Mouse (Mus musculus) left cerebral cortex, postnatal 10 days (tissue): ENCODE measurements around the gene Uqcr11. TPM values are rescaled to one million over a fixed set of nuclear protein-coding genes. Genes with fewer than 3 reads are reported as not detected.

ENCODE experiments used
- DNase-seq, 2 experiments: peaks; one replicate each; pipeline ENCODE4 v3.0.0; 2021 to 2022; ENCODE audit warnings: low spot score in 2 of 2, mixed read lengths in 1 of 2; ENCODE audit errors: extremely low spot score in 1 of 2
- intact Hi-C: fragments of 180-260 bp; cut with DNase I; formaldehyde crosslinking; loops from one replicate; pipeline ENCODE4 v1.15.1; 2025
- microRNA-seq: library from miRNA; unstranded; fragments of <30 nt; microRNA quantifications from one replicate; pipeline ENCODE4 v1.2.0, GENCODE M21; 2022
- total RNA-seq, 2 experiments: library from RNA; stranded (reverse); gene quantifications; 2 replicates each; pipeline ENCODE4 v1.2.3; 2021

Gene Uqcr11
- total RNA-seq, 2 experiments from 2014 or later: 508 to 513 TPM

DNA sequence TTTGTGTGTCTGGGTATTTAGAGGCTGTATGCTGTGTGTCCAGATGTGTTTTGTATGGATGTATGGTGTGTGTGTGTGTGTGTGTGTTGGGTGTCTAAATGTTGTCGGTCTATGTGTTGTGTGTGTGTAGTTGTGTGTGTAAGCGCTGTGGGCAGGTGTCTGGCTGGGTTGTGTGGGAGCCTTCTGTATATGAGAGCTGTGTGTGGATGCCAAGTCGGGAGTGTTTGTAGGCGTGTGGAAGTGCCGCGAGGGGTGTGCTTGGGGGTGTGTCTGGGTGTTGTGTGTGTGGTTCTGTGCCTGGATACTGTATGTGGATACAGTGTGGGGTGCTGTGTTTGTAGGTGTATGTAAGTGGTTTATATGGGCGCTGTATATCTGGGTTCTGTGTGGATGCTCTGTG is 49.3 kb downstream of the Uqcr11 start:
- intact Hi-C loops: loop anchor here (2.0 kb wide), 1 partner anchor 15 kb away; no protein-coding TSS in a partner anchor
- no peak for DNase-seq

DNA sequence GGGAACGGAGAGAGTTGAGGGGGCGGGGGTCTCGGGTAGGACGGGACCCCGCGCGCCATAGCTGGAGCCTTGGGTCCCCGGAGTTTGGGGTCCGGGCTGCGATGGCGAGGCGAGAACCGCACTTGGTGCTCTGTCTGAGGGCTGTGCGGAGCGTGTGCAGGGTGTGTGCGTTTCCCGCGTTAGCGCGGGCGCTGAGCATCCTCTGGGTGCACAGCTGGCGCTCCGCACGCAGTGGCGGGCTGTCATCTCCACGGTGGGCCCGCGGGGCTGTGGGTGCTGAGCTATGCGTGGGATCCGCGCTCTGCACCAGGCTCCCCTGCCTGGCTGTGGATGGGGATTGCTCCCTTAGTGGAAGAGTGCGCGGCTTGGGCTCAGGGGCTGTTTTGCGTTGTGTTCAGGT is 49.9 kb downstream of the Uqcr11 start:
- no peak for DNase-seq
- intact Hi-C loops: loop anchor here (2.0 kb wide), 1 partner anchor 16 kb away; no protein-coding TSS in a partner anchor

DNA sequence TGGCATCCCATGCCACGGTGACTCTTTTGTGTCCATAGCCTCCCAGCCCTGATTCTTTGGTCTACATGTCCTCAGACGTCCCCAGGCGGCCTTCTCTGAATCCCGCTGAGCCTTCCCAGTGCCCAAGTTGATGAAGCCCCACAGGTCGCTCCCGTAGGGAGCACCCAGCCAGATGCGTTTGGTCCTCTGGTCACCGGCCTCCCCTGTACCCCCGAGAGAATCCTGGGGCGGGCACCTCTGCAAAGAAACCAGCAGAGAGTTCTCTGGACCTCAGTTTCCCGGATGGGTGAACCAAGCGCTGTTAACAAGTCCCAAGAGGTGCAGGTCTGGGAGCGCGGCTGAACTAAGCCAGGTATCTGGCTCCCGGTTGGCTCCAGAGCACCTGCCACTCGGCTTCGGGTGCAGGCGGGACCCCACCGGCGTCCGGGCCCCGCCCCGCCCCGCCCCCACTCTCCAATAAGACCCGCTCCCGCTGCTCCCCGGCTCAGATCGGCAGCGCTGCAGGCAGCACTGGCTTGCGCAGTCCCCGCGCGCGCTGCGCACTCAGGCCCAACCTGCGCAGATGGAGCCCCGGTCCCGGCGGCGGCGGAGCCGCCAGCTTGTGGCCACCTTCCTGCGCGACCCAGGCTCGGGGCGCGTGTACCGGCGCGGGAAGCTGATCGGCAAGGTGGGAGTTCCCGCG is 50.5 kb downstream of the Uqcr11 start, which contains the start of gene Plk5:
Gene Plk5, plus strand, starts transcription at position 459 of the 682 bp plus-strand sequence.
- DNase-seq: no peak
- intact Hi-C loops: loop anchor here (2.0 kb wide), 1 partner anchor 17 kb away; no protein-coding TSS in a partner anchor

DNA sequence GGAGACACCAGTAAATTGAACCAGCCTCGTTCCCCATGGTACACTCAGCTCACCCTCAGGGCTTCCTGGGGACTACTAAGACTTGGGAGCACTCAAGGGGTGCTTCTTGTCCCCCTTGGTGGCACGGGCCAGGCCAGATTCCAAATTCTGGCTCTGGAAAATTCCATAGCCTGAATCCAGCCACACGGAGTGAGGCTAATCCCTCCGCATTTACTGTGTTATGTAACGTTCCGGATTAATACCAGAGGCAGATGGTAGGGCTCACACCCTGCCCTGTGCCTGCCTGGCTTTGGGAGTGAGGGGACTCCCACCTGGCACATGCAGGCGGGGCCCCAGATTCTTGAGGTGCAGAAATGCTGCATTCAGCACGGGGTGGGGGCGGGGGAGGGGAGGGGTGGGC is 51.2 kb downstream of the Uqcr11 start:
- DNase-seq: no peak
- intact Hi-C loops: no loop called here

Small RNA genes within 50 kb of the gene (microRNA-seq; reads per million reads assigned to microRNA genes)
- gene Gm22721: not detected

Other genes starting within 250 kb of the Uqcr11 start
- gene Cirbp, start 240.8 kb downstream of the Uqcr11 start, total RNA-seq: 100 to 1,000 TPM; 138 to 151 TPM
- 1 to 10 TPM; 4.5 TPM for gene 1600002K03Rik, start 233.9 kb downstream of the Uqcr11 start, total RNA-seq
- gene Efna2, start 227.3 kb downstream of the Uqcr11 start, total RNA-seq: 10 to 100 TPM; 18.4 to 19.1 TPM
- 10 to 100 TPM; 43.5 to 45.3 TPM for gene Mum1, start 180.4 kb downstream of the Uqcr11 start, total RNA-seq
- 100 to 1,000 TPM; 142 to 161 TPM for gene Ndufs7, start 157.7 kb downstream of the Uqcr11 start, total RNA-seq
- 10 to 100 TPM; 25.9 to 26.0 TPM for gene Gamt, start 145.8 kb downstream of the Uqcr11 start, total RNA-seq
- 10 to 100 TPM; 95.2 to 98.6 TPM for gene Dazap1, start 145.3 kb downstream of the Uqcr11 start, total RNA-seq
- gene Rps15, start 114.4 kb downstream of the Uqcr11 start, total RNA-seq: 100 to 1,000 TPM; 784 to 803 TPM
- gene Apc2, start 110.9 kb downstream of the Uqcr11 start, total RNA-seq: 100 to 1,000 TPM; 175 to 194 TPM
- 10 to 100 TPM; 19.9 to 21.0 TPM for gene 2310011J03Rik, start 86.3 kb downstream of the Uqcr11 start, total RNA-seq
- gene Pcsk4, start 77.3 kb downstream of the Uqcr11 start, total RNA-seq: 1 to 10 TPM; 9.8 to 9.9 TPM
- 10 to 100 TPM in 1 of 2 experiments, 1 to 10 TPM in 1; 9.3 to 10.1 TPM for gene Reep6, start 76.9 kb downstream of the Uqcr11 start, total RNA-seq
- gene Adamtsl5, start 58.4 kb downstream of the Uqcr11 start, total RNA-seq: under 1 TPM; 0.66 to 0.85 TPM
- 1 to 10 TPM; 3.1 to 5.1 TPM for gene Plk5, start 50.4 kb downstream of the Uqcr11 start, total RNA-seq
- 10 to 100 TPM; 31.1 to 35.4 TPM for gene Mex3d, start 19.2 kb downstream of the Uqcr11 start, total RNA-seq
- 100 to 1,000 TPM; 121 to 124 TPM for gene Mbd3, start 7.3 kb downstream of the Uqcr11 start, total RNA-seq
- 10 to 100 TPM; 29.6 to 31.1 TPM for gene Tcf3, start 26.8 kb upstream of the Uqcr11 start, total RNA-seq
- not detected for gene Onecut3, start 88.0 kb upstream of the Uqcr11 start, total RNA-seq
- under 1 TPM; 0.14 to 0.49 TPM for gene Atp8b3, start 132.3 kb upstream of the Uqcr11 start, total RNA-seq
- 10 to 100 TPM; 49.5 to 49.6 TPM for gene Rexo1, start 154.7 kb upstream of the Uqcr11 start, total RNA-seq
- 10 to 100 TPM; 40.1 to 46.3 TPM for gene Klf16, start 170.5 kb upstream of the Uqcr11 start, total RNA-seq
- gene Abhd17a, start 183.5 kb upstream of the Uqcr11 start, total RNA-seq: 100 to 1,000 TPM; 191 to 194 TPM
- 10 to 100 TPM; 37.5 to 37.9 TPM for gene Scamp4, start 196.0 kb upstream of the Uqcr11 start, total RNA-seq
- gene Adat3, start 196.1 kb upstream of the Uqcr11 start, total RNA-seq: 1 to 10 TPM; 4.3 TPM
- gene Gm49322, start 199.2 kb upstream of the Uqcr11 start, total RNA-seq: 1 to 10 TPM; 2.0 to 3.0 TPM
- 100 to 1,000 TPM; 156 to 167 TPM for gene Csnk1g2, start 216.0 kb upstream of the Uqcr11 start, total RNA-seq